ENCODE assay signal across 18 mouse cellular contexts in the genomic region with DNA sequence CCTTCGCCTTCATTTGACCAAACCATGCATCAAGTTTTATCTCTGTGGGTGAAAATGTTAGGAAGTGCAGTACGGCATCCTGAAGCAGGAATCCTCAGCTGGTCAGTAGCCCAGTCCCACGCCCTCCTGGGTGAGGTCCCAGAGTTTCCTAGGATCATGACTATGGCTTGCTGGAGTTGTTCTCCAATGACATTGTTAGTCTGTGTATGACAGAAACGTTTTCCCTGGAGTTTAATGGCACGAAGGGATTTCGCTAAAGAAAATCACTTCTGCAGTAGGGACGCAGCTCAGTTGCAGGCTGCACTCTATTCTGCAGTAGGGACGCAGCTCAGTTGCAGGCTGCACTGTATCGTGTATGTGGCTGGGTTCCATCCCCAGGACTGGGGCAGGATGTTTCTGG.
DNase-seq lines count a peak whose midpoint lies in the region; ATAC-seq and TF ChIP-seq lines count a peak whose summit lies in the region.
"Had no signal": no experiment of that assay in that cellular context is flagged by ENCODE, and none has a peak within 500 bp of the region (broad histone marks: within the 10 kb centered on the region; RNA-seq: fewer than 3 reads in every experiment).

No protein-coding gene starts in this region.

- no peak overlapping the region for H3K4me2 ChIP-seq in heart, embryonic 12.5 days
- no peak overlapping the region for H3K4me2 ChIP-seq in lung, postnatal 0 days (replicated peaks; ENCODE audit: low read depth, low read length)
- H3K4me2 ChIP-seq: heart, embryonic 15.5 days; hindbrain, embryonic 12.5 days; lung, embryonic 15.5 days; midbrain, embryonic 13.5 days; neural tube, embryonic 13.5 days had no signal

- TF ChIP-seq EP300 in lung, postnatal 0 days (IDR thresholded peaks at IDR 0.05) = no peak

- H3K36me3 ChIP-seq in heart, embryonic 12.5 days = no peaks in the 10 kb centered on the region
- H3K36me3 ChIP-seq in lung, postnatal 0 days (ENCODE audit: insufficient read depth, low read length) = no peaks in the 10 kb centered on the region
- H3K36me3 ChIP-seq: heart, embryonic 15.5 days; hindbrain, embryonic 12.5 days; lung, embryonic 15.5 days; midbrain, embryonic 13.5 days; neural tube, embryonic 13.5 days had no signal

- intact Hi-C loops in gastrocnemius, postnatal 14 days (cut with DNase I; ENCODE audit: low total_unique reads) = no loop called here

- no peak for ATAC-seq in heart, embryonic 12.5 days (ENCODE audit: insufficient number of reproducible peaks, low FRiP score)
- no peak for ATAC-seq in lung, postnatal 0 days
- no peak for ATAC-seq in megakaryocyte-erythroid progenitor cell, adult 5-6 weeks (replicated peaks; ENCODE audit: low FRiP score, low TSS enrichment, poor library complexity, severe bottlenecking)
- ATAC-seq: midbrain, embryonic 13.5 days had no signal

- H3K9ac ChIP-seq in heart, embryonic 12.5 days = no peak overlapping the region
- H3K9ac ChIP-seq in lung, postnatal 0 days (replicated peaks; ENCODE audit: low read depth) = no peak overlapping the region
- H3K9ac ChIP-seq: heart, embryonic 15.5 days; hindbrain, embryonic 12.5 days; liver, embryonic 14.5 days; lung, embryonic 15.5 days; midbrain, embryonic 13.5 days; neural tube, embryonic 13.5 days had no signal

- H3K9me3 ChIP-seq in heart, embryonic 12.5 days (replicated peaks) = no peaks in the 10 kb centered on the region
- no peaks in the 10 kb centered on the region for H3K9me3 ChIP-seq in lung, postnatal 0 days (ENCODE audit: low read length)
- H3K9me3 ChIP-seq: heart, embryonic 15.5 days; hindbrain, embryonic 12.5 days; lung, embryonic 15.5 days; midbrain, embryonic 13.5 days; neural tube, embryonic 13.5 days had no signal

- H3K4me1 ChIP-seq in heart, embryonic 12.5 days (replicated peaks) = no peaks in the 10 kb centered on the region; the same call in 1 of the 2 replicates
- H3K4me1 ChIP-seq in lung, postnatal 0 days (ENCODE audit: insufficient read depth, low read depth, low read length) = no peaks in the 10 kb centered on the region
- H3K4me1 ChIP-seq: heart, embryonic 15.5 days; hindbrain, embryonic 12.5 days; lung, embryonic 15.5 days; midbrain, embryonic 13.5 days; neural tube, embryonic 13.5 days had no signal

- DNase-seq in heart, adult 18-20 months = peak; percentile 36 to 47
- DNase-seq in urinary bladder, postnatal 14 days (ENCODE audit: low spot score) = peak; percentile 28
- DNase-seq in urinary bladder, adult 18-20 months (ENCODE audit: low spot score in 2 of 2) = no peak
- DNase-seq in gastrocnemius, postnatal 14 days = peak; percentile 40
- no peak for DNase-seq in lung, postnatal 0 days (ENCODE audit: low spot score)
- DNase-seq: adrenal gland, adult 2 months; kidney, adult 18-20 months; kidney, postnatal 36 days; spleen, adult 18-20 months; thymus, postnatal 25 days had no signal

- WGBS in heart, embryonic 12.5 days = 81% methylated on average over 9 of the region's 9 CpGs
- 78% methylated on average over 9 of the region's 9 CpGs for WGBS in lung, postnatal 0 days

- no peak overlapping the region for H3K27ac ChIP-seq in heart, embryonic 12.5 days (ENCODE audit: poor library complexity, severe bottlenecking)
- no peak overlapping the region for H3K27ac ChIP-seq in lung, postnatal 0 days (ENCODE audit: low read length)
- H3K27ac ChIP-seq: heart, embryonic 15.5 days; hindbrain, embryonic 12.5 days; liver, embryonic 14.5 days; lung, embryonic 15.5 days; midbrain, embryonic 13.5 days; neural tube, embryonic 13.5 days had no signal

- no peaks in the 10 kb centered on the region for H3K27me3 ChIP-seq in heart, embryonic 12.5 days (replicated peaks)
- no peaks in the 10 kb centered on the region for H3K27me3 ChIP-seq in lung, postnatal 0 days (replicated peaks; ENCODE audit: insufficient read depth, low read length)
- H3K27me3 ChIP-seq: heart, embryonic 15.5 days; hindbrain, embryonic 12.5 days; lung, embryonic 15.5 days; neural tube, embryonic 13.5 days had no signal

- no peak overlapping the region for H3K4me3 ChIP-seq in heart, embryonic 12.5 days
- no peak overlapping the region for H3K4me3 ChIP-seq in lung, postnatal 0 days (ENCODE audit: low read depth, low read length)
- H3K4me3 ChIP-seq: heart, embryonic 15.5 days; hindbrain, embryonic 12.5 days; lung, embryonic 15.5 days; midbrain, embryonic 13.5 days; neural tube, embryonic 13.5 days had no signal

- TF ChIP-seq CTCF in lung, postnatal 0 days (IDR thresholded peaks at IDR 0.05) = no peak

Comparison
In these comparisons a context has a peak if more than half of its experiments do, and no peak if none do; other contexts are left out.
1. DNase-seq: peak in heart, adult 18-20 months (2 of 2), urinary bladder, postnatal 14 days (single experiment) and gastrocnemius, postnatal 14 days (single experiment); none in urinary bladder, adult 18-20 months (0 of 2) and lung, postnatal 0 days (single experiment).